Mouse (Mus musculus) left cerebral cortex, adult 6 months (tissue): ENCODE results near the gene Shbg. TPM values are rescaled to one million over a fixed set of nuclear protein-coding genes. Genes with fewer than 3 reads are reported as not detected.

ENCODE experiments used
- long read RNA-seq, 2 experiments: library from polyadenylated mRNA; unstranded; transcript quantifications; one replicate each; pipeline ENCODE4 v2.0.0; 2019 to 2020
- polyA plus RNA-seq: library from polyadenylated mRNA; unstranded; fragments of <200 nt; fragmentation: Nextera tagmentation; gene quantifications from 2 replicates; pipeline ENCODE4 v1.2.3, GENCODE M21; 2021

Gene Shbg
- not detected in 2 replicates for polyA plus RNA-seq
- long read RNA-seq, experiment 1, result 0 reads
- long read RNA-seq, experiment 2, result 0 reads

DNA sequence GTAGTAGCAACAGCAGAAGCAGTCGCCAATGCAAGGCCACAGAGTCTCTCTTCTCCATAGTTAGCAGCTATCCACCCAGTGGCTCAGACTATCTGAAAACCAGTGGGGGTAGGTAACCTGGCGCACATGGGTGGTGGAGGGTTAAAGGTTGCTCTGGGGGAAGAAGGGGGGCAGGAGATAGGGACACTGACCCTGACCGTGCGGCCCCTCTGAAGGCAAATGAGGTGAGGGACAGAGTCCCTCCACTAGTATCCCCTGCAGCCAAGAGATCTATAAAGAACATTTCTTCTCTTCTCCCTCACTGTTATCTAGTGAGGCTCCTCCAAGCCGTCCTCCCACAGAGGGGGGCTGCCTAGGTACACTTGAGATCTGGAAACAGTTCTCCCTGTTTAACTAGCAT lies at the start of gene Shbg:
TSS of gene Shbg (minus strand) at position 101 of the 400 bp plus-strand sequence.

DNA sequence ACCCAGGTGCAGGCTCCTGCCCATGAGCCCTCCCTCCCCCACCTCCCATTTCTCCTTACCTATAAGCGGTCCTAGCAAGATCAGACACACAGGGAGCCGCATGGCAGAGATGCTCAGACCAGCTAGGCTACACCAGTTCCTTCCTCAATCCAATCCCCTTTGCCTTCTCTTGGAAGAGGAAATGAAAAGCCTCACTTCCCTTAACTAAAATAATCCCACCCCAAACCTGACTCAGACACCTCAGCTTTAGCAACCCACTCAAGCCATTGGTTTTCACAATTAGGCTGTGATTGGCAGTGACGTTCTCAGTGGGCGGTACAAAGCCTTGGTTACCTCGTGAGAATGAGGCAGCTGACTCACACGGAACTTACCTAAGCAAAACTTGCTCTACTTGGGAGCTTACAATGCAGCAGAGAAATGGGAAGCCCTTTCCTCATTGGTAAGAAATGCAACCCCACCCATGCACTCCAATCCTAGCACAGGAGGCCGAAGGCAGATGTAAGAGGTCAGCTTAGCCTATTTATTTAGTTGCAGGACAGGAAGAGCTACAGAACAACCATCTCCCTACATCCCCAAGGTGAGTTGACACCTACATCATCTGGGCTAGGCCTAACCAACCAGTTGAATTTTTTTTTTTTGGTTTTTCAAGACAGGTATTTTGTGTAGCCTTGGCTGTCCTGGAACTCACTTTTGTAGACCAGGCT lies 48.4 kb upstream of the Shbg start, which contains the start of gene Cd68:
TSS of gene Cd68 (minus strand) at position 193 of the 704 bp plus-strand sequence.

DNA sequence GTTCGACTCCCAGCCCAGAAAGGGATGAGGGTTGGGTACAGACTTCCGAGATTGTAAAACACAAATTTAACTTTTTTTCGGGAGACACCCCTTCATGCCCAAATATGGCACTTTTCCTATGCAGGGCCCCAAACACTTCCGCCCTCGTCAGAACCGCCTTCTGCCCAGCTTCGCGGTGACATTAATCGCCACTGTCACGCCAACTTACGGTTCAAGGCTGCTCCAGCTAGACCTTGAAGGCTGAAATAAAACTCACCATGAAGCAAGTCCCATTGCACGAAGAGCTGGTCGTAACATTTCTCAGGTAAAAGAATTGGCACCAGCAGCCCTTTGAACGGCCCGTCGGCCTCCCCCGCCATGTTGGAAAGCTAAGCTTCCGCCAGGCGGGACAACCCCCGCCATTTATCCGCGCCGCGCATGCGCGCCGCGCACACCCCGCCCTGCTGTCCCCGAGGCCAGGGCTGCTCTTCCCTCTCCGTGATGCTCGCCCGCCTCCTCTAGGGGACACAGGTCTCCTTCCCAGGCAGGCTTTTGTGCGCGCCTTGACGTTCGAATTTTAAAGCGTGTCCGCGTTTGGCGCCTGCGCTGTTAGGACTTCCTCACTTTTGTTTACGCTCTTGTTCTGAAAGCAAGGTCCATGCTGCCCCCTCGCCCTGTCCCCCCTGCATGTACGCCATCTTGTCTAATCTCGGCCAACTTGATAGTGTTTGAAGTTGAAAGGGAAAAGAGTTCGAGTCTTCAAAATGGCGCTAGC lies 44.7 kb upstream of the Shbg start, which contains the start of gene Mpdu1:
TSS of gene Mpdu1 (minus strand) at position 430 of the 754 bp plus-strand sequence.

DNA sequence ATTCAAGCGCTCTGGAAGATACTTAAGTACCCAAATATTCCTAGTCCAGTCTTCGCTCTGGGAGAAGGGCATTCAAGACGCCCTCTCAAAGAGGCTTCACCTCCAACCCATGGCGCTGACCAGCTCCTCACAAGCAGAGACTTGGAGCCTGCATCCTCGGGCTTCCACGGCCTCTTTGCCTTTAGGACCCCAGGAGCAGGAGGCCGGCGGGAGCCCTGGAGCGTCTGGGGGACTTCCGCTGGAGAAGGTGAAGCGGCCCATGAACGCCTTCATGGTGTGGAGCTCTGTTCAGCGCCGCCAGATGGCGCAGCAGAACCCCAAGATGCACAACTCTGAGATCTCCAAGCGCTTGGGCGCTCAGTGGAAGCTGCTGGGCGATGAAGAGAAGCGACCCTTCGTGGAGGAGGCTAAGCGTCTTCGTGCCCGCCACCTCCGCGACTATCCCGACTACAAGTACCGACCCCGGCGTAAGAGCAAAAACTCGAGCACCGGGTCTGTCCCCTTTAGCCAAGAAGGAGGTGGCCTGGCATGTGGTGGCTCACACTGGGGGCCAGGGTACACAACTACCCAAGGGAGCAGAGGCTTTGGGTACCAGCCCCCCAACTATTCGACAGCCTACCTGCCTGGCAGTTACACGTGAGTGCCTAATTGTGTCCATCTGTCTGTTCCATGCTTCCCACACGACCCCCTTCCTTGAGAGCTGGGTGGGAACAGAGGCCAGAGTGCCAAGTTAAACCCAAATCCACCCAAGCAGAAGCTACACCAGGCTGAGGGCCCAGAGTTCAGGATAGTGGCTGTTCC lies 37.8 kb upstream of the Shbg start, which contains the start of gene Sox15:
TSS of gene Sox15 (plus strand) at position 51 of the 801 bp plus-strand sequence.

DNA sequence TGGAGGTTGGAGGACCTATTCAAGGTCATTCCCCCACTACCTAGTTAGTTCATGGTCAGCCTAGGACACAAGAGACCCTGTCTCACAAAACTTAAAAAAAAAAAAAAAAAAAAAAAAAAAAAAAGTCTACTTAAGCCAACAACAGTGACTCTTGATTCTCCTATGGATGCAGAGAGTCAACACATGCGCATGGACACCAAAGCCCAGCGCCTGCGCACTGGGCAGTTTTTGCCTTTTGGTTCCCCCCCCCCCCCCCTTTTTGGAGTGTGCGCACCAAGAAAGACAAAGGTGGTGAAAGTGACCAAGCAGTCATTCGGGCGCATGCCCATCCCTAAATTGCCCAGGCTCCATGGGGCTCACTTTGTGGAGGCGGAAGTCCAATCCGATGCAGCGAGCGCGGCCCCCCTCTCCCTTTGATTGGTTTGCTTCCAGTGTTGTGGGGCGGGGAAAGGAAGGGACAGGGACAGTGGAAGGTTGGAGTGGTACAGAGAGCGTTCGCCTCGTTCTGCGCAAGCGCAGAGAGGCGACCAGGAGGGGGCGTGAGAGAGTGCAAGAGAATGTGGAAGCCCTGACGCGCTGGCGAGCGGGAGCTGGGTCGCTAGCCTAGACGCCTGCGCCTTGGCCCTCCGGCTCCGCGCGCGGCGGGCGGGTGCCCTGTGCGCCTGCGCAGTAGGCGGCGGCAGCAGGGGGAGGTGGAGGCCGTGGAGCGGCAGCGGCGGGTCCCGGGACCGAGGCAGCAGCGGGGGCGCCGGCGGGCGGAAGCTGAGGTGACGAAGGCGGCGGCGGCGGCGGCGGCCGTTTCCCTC lies 14.8 kb upstream of the Shbg start, which contains the start of gene Fxr2:
TSS of gene Fxr2 (plus strand) at position 707 of the 806 bp plus-strand sequence.

DNA sequence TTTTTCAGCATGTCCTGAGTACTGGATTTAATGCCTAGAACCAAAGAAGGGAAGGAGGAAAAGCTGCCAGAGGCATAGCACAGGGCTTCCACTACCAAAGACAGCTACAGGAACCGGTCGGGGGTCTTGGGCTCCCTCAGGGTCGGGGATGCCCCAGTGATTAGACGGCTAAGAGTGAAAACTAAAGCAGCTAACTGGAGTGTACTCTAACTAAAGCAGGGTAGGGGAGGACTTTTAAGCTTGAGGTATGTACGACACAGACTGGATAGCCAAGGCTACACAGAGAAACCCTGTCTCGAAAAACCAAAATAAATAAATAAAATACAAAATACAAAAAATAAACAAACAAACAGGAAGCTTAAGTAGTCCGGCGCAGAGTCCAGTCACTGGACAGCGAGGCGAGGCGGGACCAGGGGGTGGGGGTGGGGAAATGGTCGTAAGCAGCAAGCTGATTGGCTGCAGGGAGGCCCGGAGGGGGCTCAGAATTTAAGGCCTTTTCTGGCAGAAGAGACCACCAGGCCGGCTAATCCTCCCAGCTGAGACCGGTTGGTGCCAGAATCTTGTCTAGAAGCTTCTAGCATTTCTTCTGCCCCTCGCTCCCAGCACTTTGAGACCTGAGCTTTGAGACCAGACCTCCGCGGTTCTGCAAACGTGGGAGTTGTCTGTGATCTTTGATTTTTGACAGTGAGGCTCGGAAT lies 4.0 kb upstream of the Shbg start, which contains the start of gene Sat2:
TSS of gene Sat2 (plus strand) at position 454 of the 698 bp plus-strand sequence.

DNA sequence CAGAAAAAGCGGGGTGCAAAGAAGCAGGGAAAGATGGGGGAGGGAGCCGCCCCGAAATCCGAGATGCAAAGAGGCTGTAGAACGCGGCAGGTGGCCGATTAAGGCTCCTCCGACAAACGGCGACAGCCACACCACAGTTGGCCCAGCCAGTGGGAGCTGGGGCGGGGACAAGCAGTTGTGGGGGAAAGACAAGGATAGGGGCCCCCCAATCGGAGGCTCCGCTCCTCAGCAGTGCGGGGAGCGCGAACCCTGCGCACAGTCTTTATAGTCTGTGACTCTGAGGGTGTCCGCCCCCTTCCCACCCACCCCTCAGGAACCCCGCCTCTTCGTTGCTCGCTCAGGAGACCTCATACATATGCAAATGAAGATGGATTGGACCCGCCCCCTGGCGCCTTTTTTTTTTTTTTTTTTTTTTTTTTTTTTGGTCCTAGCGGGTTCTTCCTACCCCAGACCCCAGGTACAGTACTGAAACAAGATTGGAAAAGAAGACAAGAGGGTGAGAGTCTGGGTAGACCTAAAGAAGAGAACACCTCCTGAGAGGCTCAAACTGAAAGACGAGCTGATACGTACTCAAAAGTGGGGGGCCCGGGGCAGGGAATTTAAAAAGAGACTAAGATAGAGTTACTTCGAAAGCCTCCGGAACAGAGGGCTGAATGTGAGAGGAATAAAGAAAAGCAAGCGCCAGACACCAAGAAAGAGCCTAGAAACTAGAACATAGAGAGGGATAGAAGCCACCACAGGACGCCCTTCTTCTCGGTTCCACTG lies 11.8 kb downstream of the Shbg start, which contains the start of gene Atp1b2:
TSS of gene Atp1b2 (minus strand) at position 217 of the 765 bp plus-strand sequence.

DNA sequence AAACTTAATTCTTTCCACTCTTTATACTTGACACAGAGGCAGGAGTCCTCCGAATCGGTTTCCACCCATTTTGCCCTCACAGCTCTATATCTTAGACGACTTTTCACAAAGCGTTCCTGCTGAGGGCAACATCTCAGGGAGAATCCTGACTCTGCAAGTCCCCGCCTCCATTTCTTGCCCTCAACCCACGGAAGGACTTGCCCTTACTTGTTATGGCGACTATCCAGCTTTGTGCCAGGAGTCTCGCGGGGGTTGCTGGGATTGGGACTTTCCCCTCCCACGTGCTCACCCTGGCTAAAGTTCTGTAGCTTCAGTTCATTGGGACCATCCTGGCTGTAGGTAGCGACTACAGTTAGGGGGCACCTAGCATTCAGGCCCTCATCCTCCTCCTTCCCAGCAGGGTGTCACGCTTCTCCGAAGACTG lies 37.6 kb downstream of the Shbg start, which contains the start of the genes Wrap53 and Trp53:
TSS of gene Wrap53 (minus strand) at position 165 of the 424 bp plus-strand sequence.
TSS of gene Trp53 (plus strand) at position 269 of the 424 bp plus-strand sequence.

Other genes with a start within 250 kb of the Shbg start
- gene Chd3, start 248.5 kb downstream of the Shbg start, polyA plus RNA-seq, result 36.0 and 37.5 TPM in 2 replicates
- 537 and 633 TPM in 2 replicates for gene Naa38, start 222.4 kb downstream of the Shbg start, polyA plus RNA-seq
- 14.8 and 20.5 TPM in 2 replicates for gene Cyb5d1, start 222.3 kb downstream of the Shbg start, polyA plus RNA-seq
- 3.1 and 4.1 TPM in 2 replicates for gene Tmem88, start 219.7 kb downstream of the Shbg start, polyA plus RNA-seq
- 4.7 and 5.3 TPM in 2 replicates for gene Kdm6b, start 204.2 kb downstream of the Shbg start, polyA plus RNA-seq
- 0.19 and 0.56 TPM in 2 replicates for gene Dnah2, start 68.8 kb downstream of the Shbg start, polyA plus RNA-seq
- gene Efnb3, start 57.7 kb downstream of the Shbg start, polyA plus RNA-seq, result 14.0 and 33.2 TPM in 2 replicates
- gene Wrap53, start 37.6 kb downstream of the Shbg start, polyA plus RNA-seq, result 11.1 and 12.9 TPM in 2 replicates
- 20.2 and 20.9 TPM in 2 replicates for gene Trp53, start 37.5 kb downstream of the Shbg start, polyA plus RNA-seq
- gene Atp1b2, start 12.0 kb downstream of the Shbg start, polyA plus RNA-seq, result 153 and 269 TPM in 2 replicates
- 13.9 and 15.2 TPM in 2 replicates for gene Sat2, start 4.1 kb upstream of the Shbg start, polyA plus RNA-seq
- 6.9 and 10.3 TPM in 2 replicates for gene Fxr2, start 15.1 kb upstream of the Shbg start, polyA plus RNA-seq
- 0.36 TPM in 1 of 2 replicates, not detected in the other for gene Sox15, start 37.4 kb upstream of the Shbg start, polyA plus RNA-seq
- gene Mpdu1, start 44.7 kb upstream of the Shbg start, polyA plus RNA-seq, result 87.7 and 102 TPM in 2 replicates
- gene Cd68, start 48.2 kb upstream of the Shbg start, polyA plus RNA-seq, result 18.2 and 20.8 TPM in 2 replicates
- gene Eif4a1, start 54.5 kb upstream of the Shbg start, polyA plus RNA-seq, result 163 and 212 TPM in 2 replicates
- 16.2 and 20.9 TPM in 2 replicates for gene Senp3, start 64.2 kb upstream of the Shbg start, polyA plus RNA-seq
- 3.5 and 3.8 TPM in 2 replicates for gene Tnfsf13, start 67.9 kb upstream of the Shbg start, polyA plus RNA-seq
- gene Tnfsf12, start 77.9 kb upstream of the Shbg start, polyA plus RNA-seq, result 3.3 and 11.2 TPM in 2 replicates
- gene Tnfsfm13, start 78.2 kb upstream of the Shbg start, polyA plus RNA-seq, result 3.0 and 5.7 TPM in 2 replicates
- gene Polr2a, start 140.7 kb upstream of the Shbg start, polyA plus RNA-seq, result 3.9 and 7.0 TPM in 2 replicates
- not detected in 2 replicates for gene Slc35g3, start 144.1 kb upstream of the Shbg start, polyA plus RNA-seq
- 6.7 and 9.8 TPM in 2 replicates for gene Zbtb4, start 148.0 kb upstream of the Shbg start, polyA plus RNA-seq
- 0.17 and 0.19 TPM in 2 replicates for gene Chrnb1, start 178.0 kb upstream of the Shbg start, polyA plus RNA-seq
- gene Fgf11, start 184.0 kb upstream of the Shbg start, polyA plus RNA-seq, result 2.3 and 2.7 TPM in 2 replicates
- gene Tmem102, start 187.7 kb upstream of the Shbg start, polyA plus RNA-seq, result 0.39 and 0.40 TPM in 2 replicates
- gene Gm39566, start 197.4 kb upstream of the Shbg start, polyA plus RNA-seq, result not detected in 2 replicates
- not detected in 2 replicates for gene Spem2, start 200.6 kb upstream of the Shbg start, polyA plus RNA-seq
- not detected in 2 replicates for gene Spem1, start 204.3 kb upstream of the Shbg start, polyA plus RNA-seq
- gene Nlgn2, start 219.9 kb upstream of the Shbg start, polyA plus RNA-seq, result 12.4 and 16.8 TPM in 2 replicates
- gene Tmem256, start 220.6 kb upstream of the Shbg start, polyA plus RNA-seq, result 510 and 573 TPM in 2 replicates
- 4.0 and 11.7 TPM in 2 replicates for gene Plscr3, start 228.5 kb upstream of the Shbg start, polyA plus RNA-seq
- 0.08 TPM in 1 of 2 replicates, not detected in the other for gene Tnk1, start 240.8 kb upstream of the Shbg start, polyA plus RNA-seq